Mouse (Mus musculus): ENCODE results near the gene Lfng.

The Lfng gene

GRCm38 (mm10) chr5:140616691-140617090 is 9.6 kb downstream of the Lfng start:
- DNase-seq (ENCODE audit: low read depth) = no peak

GRCm38 (mm10) chr5:140617714-140618113 is 10.6 kb downstream of the Lfng start:
- DNase-seq (ENCODE audit: low read depth) = no peak

- DNase-seq (ENCODE audit: low read depth) = peak; percentile 81
Observed at GRCm38 (mm10) chr5:140619151-140619771, 12.1 kb downstream of the Lfng start.

DNA sequence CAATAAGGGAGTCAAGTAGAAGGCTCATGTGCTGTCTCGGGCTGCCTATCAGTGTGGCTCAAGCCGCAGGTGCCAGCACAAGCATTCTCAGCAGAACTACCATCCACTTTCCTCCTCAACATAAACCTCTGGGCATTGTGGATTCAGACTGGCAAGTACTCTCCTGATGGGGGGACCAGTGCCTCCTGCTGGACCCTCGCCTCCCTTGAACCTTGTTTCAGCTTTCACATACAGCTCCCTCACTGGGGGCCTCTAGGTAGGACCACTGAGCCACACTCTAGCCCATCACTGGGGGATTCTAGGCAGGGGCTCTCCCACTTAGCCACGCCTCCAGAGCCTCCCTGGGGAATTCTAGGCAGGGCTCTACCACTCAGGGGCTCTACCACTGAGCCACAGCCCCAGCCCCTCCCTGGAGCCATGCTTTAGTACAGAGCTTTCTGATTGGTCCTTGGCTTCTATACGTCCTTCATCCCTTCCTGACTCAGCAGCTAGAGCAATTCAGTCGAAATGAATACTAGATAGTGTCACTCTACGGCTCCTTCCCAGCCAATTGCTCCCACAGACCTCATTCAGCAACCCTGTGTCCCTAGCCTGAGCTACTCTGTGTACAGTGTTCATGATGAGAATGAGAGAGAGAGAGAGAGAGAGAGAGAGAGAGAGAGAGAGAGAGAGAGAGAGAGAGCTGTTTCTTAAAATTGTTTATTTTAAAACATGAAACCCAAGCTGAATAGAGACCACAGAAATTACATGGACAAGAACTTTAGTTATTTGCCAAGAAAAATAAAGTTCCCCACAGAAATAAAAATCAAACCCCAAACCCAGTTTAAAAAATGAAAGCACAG is 13.0 kb downstream of the Lfng start:
- no peak for DNase-seq (ENCODE audit: low read depth)

- no peak for DNase-seq (ENCODE audit: low read depth)
Observed at GRCm38 (mm10) chr5:140621092-140621491, 14.0 kb downstream of the Lfng start.

DNA sequence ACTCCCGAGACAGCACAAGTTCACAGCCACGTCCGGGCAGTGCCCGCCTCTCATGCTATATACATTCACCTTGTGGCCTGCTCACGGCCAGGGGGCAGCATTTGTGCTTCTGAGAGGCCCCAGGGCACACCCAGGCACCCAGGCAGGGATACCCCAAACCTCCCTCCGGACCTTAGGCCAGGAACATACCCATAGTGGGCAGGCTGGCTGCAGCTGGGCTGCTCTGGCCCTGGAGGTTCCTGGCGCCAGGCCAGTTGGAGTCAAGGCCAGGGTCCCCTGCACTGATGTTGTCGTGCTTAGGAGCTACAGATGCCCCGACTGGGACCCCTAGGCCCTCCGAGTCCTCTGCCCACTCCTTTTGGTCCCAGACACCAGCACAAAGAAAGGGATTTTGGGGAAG is 14.4 kb downstream of the Lfng start:
- DNase-seq (ENCODE audit: low read depth) = no peak

DNA sequence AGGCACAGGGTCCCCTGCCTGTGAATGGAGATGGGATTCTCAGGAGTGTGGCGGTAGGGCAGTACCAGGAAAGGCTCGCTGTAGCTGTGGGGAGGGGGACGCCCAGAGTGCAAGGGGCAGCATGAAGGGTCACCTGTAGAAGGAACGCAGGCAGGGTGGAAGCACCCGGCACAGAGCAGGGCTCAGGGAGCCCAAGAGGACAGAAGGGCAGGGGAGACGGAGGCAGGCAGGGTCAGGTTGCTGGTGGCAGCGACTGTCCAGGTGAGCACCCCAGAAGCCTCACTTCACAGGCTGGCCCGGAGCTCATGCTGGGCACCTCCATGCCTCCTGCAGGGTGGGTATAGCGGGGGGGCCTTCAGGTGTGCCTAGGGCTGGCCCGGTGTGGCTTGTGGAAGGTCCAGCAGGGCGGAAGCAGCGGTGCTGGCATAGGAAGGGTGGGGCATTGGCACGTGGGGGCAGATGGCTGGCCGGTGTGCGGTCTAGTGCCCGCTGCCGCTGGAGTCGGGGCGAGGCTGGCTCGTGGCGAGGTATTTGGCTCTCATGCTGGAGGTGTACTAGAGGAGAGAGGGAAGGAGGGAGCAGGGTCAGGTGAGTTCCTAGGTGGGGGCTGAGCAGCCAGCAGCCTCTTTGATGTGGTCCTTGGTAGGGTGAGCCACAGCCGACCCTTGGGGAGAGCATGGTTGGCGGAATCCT is 16.0 kb downstream of the Lfng start:
- DNase-seq (ENCODE audit: low read depth) = no peak

DNA sequence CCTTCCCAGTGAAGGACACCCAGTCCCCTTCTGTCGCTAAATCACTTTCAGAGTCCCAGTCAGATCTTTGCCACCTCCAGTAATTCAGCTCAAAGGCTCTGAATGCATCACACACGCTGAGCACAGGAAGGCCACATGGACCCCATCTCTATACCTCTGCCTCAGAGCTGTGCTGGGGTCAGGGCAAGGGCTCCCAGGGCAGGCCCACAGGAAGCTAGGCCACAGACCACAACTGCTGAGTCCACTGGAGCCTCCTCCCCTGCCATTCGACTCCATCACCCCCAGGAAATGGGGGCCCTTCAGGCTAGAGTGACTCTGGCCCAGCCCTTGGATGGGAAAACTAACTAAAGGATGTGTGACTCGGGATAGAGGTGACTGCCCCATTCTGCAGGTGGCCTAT is 16.7 kb downstream of the Lfng start:
- no peak for DNase-seq (ENCODE audit: low read depth)

- DNase-seq (ENCODE audit: low read depth) = no peak
Observed at GRCm38 (mm10) chr5:140624238-140624637, 17.1 kb downstream of the Lfng start.

DNA sequence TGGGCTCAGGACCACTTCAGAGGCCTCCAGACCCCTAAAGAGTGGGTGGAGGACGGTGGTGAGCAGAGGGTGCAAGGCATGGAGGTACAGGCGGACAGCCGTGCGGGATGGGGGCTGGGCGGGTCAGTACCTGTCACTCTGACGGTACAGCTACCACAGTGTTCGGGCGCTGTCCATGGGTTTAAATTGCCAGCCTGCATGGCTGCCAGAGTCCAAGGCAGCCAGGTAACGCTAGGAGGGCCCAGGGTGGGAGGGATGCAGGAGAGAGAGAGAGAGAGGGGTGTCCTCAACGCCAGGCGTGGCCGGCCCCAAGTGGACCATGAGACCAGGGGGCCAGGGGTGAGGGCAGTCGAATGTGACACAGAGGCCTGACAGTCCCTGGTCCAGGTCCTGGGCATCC is 17.8 kb downstream of the Lfng start:
- DNase-seq (ENCODE audit: low read depth) = no peak

DNA sequence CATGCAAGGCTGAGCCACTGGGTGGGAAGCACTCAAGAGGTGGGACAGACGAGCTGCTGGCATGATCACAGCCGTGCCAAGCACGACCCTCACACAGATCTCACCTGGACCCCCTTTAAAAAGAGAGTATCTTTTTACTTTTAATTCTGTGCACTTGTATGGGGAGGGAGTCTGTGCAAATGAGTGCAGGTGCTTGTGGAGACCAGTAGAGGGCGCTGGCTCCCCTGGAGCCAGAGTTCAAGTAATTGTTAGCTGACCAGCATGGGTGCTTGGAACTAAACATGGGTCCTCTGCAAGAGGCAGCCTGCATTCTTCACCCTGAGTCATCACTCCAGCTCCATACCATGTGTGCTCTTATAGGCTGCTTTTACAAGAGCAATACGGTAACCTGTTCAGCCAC is 20.5 kb downstream of the Lfng start:
- DNase-seq (ENCODE audit: low read depth) = no peak

DNA sequence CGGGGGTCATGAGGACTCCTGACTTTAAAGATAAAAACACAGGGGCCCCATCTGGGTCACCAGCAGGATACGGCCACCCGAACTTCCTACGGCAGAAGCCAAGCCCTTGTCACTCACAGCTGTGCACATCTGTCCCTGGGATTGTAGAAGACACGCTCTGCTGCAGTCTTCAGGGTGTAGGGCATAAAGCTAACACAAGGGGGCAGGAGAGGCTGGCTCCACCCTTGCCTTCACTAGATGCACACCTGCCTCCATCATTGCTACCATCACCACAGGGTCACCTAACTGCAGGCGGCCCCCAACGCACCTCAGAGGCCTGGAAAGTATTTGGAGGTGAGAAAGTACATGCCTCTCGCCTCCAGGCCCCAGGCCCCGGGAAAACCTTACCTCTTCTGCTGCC is 21.9 kb downstream of the Lfng start:
- no peak for DNase-seq (ENCODE audit: low read depth)

DNA sequence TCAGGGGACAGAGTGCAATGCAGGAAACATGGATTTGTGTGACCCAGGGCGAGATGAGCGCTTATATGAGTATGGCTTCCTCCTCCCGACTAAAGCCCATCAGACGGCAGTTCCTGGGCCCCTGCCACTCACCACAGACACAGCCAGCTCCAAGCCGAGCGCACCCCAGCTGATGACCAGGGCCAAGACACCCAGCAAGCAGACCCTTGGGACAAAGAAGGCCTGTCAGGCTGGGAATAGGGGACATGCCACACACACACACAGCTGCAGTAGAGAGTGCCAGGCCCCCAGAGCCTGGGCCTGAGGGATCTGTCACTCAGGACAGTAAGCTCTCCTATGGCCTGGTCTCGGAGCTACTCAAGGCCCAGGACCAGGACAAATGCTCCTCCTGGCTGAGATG is 26.3 kb downstream of the Lfng start:
- DNase-seq (ENCODE audit: low read depth) = no peak

DNA sequence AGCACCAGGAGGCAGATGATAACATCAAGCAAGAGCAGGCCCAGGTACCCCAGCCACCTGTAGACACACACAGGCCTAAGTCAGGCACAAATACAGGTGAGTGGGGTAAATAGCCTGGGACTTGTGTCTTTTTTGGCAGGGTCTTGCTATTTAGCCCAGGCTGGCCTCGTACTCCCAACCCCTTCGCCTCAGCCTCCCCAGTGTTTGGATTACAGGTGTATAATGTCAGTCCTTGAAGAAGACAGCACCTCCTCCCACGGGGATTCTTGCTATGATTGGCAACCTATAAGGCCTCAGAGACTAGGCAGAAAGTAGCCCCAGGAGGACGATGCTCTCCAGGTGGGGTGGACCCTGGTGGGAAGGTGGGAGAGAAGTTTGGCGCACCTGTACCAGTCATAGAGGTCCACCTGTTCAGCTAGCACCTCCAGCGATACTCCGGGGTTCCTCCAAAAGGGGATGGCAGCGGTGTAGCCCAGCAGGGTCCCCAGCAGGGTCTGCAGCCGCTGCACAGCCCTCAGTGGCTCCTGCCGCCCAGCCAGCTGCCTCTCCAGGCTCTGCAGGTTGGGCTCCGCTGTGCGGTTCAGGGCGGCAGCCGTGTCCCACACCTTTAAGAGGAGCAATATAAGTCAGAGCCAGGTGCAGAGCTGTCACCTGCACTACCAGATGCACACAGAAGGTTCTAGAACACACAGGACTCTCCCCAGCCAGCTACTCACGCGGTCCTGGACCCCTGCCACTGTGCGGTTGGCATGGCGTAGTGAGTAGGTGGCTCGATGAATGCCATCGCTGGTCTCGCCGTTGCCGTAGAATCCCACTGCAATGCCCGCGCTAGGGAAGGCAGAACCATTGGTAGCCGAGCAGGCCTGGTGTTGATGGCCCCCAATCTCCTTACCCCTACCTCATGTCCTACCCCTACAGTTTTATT is 27.9 kb downstream of the Lfng start:
- no peak for DNase-seq (ENCODE audit: low read depth)

GRCm38 (mm10) chr5:140636316-140637057 is 29.4 kb downstream of the Lfng start:
- DNase-seq (ENCODE audit: low read depth) = no peak

DNA sequence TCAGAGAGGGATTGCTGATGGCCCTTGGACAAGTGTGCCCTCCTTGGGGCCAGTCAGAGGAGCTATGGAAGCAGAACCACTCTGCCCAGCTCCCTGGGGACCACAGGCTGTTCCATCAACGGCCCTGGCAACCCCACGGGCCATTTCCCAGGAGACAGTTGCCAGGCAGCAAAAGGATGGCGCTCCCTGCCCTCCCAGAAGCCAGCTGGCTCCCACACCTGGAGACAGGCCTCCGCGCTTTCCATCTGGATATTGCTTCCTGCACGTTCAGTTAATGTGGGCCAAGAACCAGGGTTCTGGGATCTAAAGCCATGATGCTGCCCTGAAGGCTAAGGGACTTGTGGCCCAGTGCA is 29.9 kb downstream of the Lfng start:
- no peak for DNase-seq (ENCODE audit: low read depth)

GRCm38 (mm10) chr5:140637989-140638388 is 30.9 kb downstream of the Lfng start:
- DNase-seq (ENCODE audit: low read depth) = no peak

GRCm38 (mm10) chr5:140638484-140638883 is 31.4 kb downstream of the Lfng start:
- no peak for DNase-seq (ENCODE audit: low read depth)

GRCm38 (mm10) chr5:140639312-140639711 is 32.2 kb downstream of the Lfng start:
- no peak for DNase-seq (ENCODE audit: low read depth)

GRCm38 (mm10) chr5:140639871-140640270 is 32.8 kb downstream of the Lfng start:
- no peak for DNase-seq (ENCODE audit: low read depth)

DNA sequence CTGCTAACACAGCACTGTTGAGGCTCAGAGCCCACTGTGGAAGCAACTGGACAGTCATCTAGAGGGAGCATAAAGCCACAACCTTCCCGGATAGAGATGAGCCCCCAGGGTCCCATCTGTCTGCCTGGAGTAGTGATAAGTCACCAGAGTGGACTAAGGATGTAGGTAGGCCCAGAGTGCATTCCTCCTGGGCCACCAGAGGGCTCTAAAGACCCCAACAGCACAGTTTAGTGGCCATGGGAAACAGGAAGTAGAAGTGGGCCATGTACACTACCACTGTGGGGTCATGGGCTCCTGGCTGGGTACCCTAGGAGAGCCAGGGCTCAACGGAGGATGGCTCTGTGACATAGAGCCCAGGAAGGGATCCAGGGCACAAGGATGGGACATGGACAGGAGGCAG is 33.7 kb downstream of the Lfng start:
- no peak for DNase-seq (ENCODE audit: low read depth)
